Mouse (Mus musculus): ENCODE measurements around the gene Purb. TPM values are rescaled to one million over a fixed set of nuclear protein-coding genes. Genes with fewer than 3 reads are reported as not detected.

Purb gene
- 37.3 and 37.7 TPM in 2 replicates for polyA plus RNA-seq (2012; ENCODE audit: insufficient read depth, insufficient read length, missing spikeins)

DNA sequence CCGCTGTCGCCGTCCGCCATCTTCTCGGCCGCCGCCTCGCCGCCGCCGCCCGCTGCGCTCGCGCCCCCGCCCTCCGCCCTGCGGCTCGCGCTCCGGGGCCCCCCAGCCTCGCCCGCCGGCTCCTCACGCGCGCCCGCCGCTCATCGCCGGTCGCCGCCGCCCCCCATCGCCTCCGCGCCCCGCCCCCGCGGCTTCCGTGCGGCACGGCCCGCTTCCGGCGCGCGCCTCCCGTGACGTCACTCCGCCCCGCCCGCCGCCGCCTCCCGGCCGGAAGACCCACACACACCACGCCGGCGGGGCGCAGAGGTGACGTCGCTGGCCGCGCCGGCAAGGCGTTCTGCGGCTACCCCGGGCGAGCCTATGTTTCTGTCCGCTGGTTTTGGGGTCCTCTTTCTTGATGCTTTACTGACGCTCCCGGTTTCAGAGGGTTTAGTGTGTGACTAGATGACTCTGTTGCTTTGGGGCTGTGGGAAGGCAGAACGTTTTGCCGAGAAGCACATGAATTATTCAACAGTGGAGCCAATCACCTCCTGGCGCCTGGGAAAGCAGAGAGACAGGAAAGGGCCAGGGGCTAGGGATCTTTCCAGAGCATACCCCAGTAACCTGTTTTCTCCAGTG is at the start of gene Purb:
TSS of gene Purb (minus strand) at position 51 of the 618 bp plus-strand sequence.
- H3K4me1 ChIP-seq (ENCODE audit: control insufficient read depth, insufficient read depth, low read length), result peaks cover 4% of the 10 kb centered on the region
- peak within 1 kb of the TSS; percentile 93 for H3K27ac ChIP-seq (ENCODE audit: insufficient read depth, low read depth, low read length)
- peak within 1 kb of the TSS; percentile 89 for H3K4me3 ChIP-seq (ENCODE audit: insufficient read depth, low read length)
- no peak for TF ChIP-seq POLR2A (IDR thresholded peaks at IDR 0.05; ENCODE audit: borderline replicate concordance, low read depth, low read length)
- TF ChIP-seq CTCF (IDR thresholded peaks at IDR 0.05; ENCODE audit: low read depth, low read length), result no peak

DNA sequence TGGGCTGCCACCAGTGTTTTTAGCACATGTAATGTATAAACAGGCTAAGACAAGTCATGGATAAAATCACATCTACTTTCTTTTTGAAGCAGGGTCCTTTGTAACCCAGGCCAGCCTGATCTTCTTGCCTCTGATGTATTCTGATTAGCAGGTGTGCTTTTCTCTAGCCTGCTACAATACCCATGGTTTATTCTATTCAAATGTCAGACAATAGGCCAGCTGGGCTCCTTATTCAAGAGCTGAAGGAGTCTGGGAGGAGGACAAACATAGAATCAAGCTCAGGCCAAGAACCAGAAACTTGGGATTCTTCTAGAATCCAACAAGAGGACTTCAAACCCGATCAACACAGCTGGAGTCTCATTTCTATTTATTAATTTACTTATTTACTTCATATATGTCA is 49.5 kb upstream of the Purb start:
- TF ChIP-seq POLR2A (IDR thresholded peaks at IDR 0.05; ENCODE audit: borderline replicate concordance, low read depth, low read length), result no peak
- peaks cover 32% of the 10 kb centered on the region for H3K4me1 ChIP-seq (ENCODE audit: control insufficient read depth, insufficient read depth, low read length)
- H3K27ac ChIP-seq (ENCODE audit: insufficient read depth, low read depth, low read length), result peak overlapping the region; percentile 31
- no peak overlapping the region for H3K4me3 ChIP-seq (ENCODE audit: insufficient read depth, low read length)

DNA sequence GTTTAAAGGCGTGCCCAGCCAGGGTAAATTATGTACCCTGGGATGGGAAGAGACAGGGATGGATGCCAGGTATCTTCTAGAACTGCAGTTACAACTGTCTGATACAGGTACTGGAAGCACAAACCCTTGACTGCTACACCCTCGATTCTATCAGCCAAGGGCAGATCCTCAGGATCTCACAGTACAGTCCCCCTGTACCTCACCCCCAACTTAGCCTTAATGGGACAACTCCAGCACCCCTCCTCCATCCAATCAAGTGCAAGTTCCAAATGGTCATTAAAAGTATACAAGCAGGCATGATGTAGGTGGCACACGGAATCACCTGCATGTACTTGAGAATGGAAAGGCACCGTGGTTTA is 49.1 kb upstream of the Purb start:
- H3K4me3 ChIP-seq (ENCODE audit: insufficient read depth, low read length), result no peak overlapping the region
- peaks cover 32% of the 10 kb centered on the region for H3K4me1 ChIP-seq (ENCODE audit: control insufficient read depth, insufficient read depth, low read length)
- no peak for TF ChIP-seq POLR2A (IDR thresholded peaks at IDR 0.05; ENCODE audit: borderline replicate concordance, low read depth, low read length)
- no peak for TF ChIP-seq CTCF (IDR thresholded peaks at IDR 0.05; ENCODE audit: low read depth, low read length)
- peak overlapping the region; percentile 31 for H3K27ac ChIP-seq (ENCODE audit: insufficient read depth, low read depth, low read length)

DNA sequence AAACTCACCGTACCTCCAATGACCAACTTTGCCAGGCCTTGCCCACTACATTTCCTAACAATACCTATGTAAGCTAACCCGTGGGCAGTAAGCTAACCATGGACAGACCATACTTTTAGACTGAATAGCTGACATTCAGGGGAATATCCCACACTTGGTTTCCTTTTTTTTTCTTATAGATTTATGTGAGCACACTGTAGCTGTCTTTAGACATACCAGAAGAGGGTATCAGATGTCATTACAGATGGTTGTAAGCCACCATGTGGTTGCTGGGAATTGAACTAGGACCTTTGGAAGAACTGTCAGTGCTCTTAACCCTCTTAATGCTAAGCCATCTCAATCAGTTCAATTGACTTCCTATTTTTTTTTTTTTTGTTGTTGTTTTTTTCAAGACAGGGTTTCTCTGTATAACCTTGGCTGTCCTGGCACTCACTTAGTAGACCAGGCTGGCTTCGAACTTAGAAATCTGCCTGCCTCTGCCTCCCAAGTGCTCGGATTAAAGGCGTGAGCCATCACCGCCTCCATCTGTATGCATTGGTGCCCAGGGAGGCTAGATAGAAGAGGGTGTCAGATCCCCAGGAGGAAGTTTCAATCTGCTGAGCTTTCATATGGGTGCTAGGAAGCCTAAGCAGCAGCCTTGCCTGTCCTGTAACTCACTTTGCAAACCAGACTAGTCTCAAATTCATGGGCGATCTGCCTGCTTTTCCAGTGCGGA is 48.6 kb upstream of the Purb start:
- H3K27ac ChIP-seq (ENCODE audit: insufficient read depth, low read depth, low read length), result peak overlapping the region; percentile 31
- H3K4me1 ChIP-seq (ENCODE audit: control insufficient read depth, insufficient read depth, low read length), result peaks cover 29% of the 10 kb centered on the region
- TF ChIP-seq CTCF (IDR thresholded peaks at IDR 0.05; ENCODE audit: low read depth, low read length) (no peak), POLR2A (IDR thresholded peaks at IDR 0.05; ENCODE audit: borderline replicate concordance, low read depth, low read length) (no peak)
- no peak overlapping the region for H3K4me3 ChIP-seq (ENCODE audit: insufficient read depth, low read length)

DNA sequence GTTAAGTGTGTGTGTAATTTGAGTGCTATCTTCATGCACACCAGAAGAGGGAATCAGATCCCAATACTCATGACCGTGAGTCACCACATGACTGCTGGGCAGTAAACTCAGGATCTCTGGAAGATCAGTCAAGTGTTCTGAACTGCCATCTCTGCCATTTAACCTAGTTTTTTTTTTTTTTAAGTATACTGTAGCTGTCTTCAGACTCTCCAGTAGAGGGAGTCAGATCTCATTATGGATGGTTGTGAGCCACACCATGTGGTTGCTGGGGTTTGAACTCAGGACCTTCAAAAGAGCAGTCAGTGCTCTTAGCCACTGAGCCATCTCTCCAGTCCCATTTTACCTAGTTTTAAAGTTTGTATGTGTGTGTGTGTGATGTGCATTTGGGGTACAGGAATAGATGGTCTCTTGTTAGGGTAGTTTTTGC is 48.0 kb upstream of the Purb start:
- Histone ChIP-seq H3K4me1 (ENCODE audit: control insufficient read depth, insufficient read depth, low read length) (peaks cover 30% of the 10 kb centered on the region), H3K4me3 (ENCODE audit: insufficient read depth, low read length) (no peak overlapping the region), H3K27ac (ENCODE audit: insufficient read depth, low read depth, low read length) (peak overlapping the region; percentile 32)
- no peak for TF ChIP-seq POLR2A (IDR thresholded peaks at IDR 0.05; ENCODE audit: borderline replicate concordance, low read depth, low read length)
- TF ChIP-seq CTCF (IDR thresholded peaks at IDR 0.05; ENCODE audit: low read depth, low read length), result no peak

DNA sequence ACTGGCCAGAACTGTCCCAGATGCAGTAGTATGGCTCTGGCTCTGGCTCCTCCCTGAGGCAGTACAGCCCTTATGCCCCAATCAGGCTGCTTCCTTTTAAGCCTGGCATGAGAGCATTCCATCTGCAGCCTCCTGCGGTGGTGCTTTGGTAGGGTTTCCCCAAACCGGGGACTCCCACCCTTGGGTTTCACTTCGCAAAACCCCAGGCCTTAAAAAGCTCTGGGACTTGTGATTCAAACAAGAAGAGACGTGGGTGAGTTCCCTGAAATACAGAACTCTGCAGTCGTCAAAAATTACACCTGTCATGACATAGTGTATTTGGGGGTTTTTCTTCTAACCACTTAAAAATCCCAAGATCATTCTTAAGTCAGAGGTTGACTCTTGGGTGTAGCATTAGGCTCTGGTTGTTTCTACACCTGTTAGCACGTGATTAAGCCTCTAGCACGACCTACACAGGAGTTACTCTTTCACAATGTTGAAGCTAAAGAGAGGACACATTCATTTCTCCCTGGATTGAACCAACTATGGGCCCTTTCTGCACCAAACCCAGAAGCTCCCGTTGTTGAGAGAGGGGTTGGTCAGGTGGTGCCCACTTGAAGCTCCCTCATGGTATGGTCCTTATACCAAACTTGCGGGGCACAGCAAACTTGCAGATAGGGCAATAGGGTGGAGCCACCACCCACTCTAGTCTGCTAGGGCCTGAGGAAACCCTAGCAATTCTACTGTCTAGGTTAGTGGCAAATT is 47.2 kb upstream of the Purb start:
- Histone ChIP-seq H3K4me3 (ENCODE audit: insufficient read depth, low read length) (no peak overlapping the region), H3K4me1 (ENCODE audit: control insufficient read depth, insufficient read depth, low read length) (peaks cover 32% of the 10 kb centered on the region), H3K27ac (ENCODE audit: insufficient read depth, low read depth, low read length) (peak overlapping the region; percentile 32)
- TF ChIP-seq POLR2A (IDR thresholded peaks at IDR 0.05; ENCODE audit: borderline replicate concordance, low read depth, low read length), result no peak

DNA sequence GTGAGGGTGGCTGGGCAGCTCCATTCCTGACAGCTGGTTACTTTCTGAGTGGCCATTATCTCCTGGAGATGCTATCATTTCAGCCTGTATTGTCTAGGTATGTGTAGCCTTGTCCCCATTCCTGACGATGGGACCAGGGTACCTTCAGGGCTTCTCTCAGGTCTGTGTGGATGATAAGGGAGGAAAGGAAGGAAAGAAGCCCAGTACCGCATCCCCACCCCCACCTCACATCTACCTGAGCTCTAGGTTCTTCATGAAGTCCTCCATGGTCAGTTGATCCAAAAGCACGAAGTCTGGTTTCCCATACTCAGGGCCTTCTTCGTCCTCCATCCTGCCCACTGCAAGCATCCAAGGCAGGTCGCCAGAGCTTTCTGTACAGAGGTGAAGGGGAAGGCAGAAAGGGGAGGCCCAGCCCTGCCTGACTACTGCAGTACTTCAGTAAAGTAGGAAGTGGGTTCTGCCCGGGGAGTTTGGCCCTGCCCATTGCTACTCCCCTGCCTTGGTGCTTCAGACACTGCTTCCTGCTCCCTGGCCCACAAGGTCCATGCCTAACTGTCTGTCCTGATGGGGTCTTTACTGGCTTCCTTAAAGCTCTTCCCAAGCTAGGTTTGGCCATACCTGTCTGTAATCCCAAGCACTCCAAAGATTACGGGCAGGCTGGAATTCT is 44.9 kb upstream of the Purb start, which contains the start of gene Myo1g:
TSS of gene Myo1g (minus strand) at position 459 of the 667 bp plus-strand sequence.
- Histone ChIP-seq H3K4me3 (ENCODE audit: insufficient read depth, low read length) (peak within 1 kb of the TSS; percentile 84), H3K4me1 (ENCODE audit: control insufficient read depth, insufficient read depth, low read length) (peaks cover 26% of the 10 kb centered on the region), H3K27ac (ENCODE audit: insufficient read depth, low read depth, low read length) (peak within 1 kb of the TSS; percentile 78)
- no peak for TF ChIP-seq POLR2A (IDR thresholded peaks at IDR 0.05; ENCODE audit: borderline replicate concordance, low read depth, low read length)
- TF ChIP-seq CTCF (IDR thresholded peaks at IDR 0.05; ENCODE audit: low read depth, low read length), result no peak

DNA sequence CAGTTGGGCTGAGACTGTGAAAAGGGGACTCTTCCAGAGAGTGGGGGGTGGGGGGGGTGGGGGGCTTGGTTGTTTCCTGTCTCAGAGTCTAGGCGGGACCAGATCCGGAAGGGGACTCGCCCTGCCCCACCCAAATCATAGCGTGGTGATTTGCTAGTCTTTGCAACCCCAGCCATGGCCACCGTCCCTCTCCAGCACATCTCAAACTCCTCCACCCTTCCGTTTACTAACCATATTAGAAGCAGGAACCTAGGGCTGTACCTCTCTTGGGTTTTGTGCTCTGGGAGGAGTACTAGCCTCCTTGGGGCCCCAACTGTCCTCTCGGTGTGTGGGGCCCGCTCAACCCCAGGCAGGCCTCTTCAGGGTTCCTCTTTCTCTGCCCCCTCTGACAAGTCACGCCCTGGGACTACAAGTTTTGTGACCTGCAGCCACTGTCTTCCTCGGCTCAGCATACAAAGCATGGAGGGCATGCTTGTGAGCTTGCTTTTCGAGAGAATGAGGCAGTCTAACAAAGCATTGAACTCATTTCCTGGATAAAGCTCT is 43.8 kb upstream of the Purb start:
- Histone ChIP-seq H3K4me1 (ENCODE audit: control insufficient read depth, insufficient read depth, low read length) (peaks cover 17% of the 10 kb centered on the region), H3K4me3 (ENCODE audit: insufficient read depth, low read length) (peak overlapping the region; percentile 84), H3K27ac (ENCODE audit: insufficient read depth, low read depth, low read length) (peak overlapping the region; percentile 78)
- no peak for TF ChIP-seq POLR2A (IDR thresholded peaks at IDR 0.05; ENCODE audit: borderline replicate concordance, low read depth, low read length)
- no peak for TF ChIP-seq CTCF (IDR thresholded peaks at IDR 0.05; ENCODE audit: low read depth, low read length)

DNA sequence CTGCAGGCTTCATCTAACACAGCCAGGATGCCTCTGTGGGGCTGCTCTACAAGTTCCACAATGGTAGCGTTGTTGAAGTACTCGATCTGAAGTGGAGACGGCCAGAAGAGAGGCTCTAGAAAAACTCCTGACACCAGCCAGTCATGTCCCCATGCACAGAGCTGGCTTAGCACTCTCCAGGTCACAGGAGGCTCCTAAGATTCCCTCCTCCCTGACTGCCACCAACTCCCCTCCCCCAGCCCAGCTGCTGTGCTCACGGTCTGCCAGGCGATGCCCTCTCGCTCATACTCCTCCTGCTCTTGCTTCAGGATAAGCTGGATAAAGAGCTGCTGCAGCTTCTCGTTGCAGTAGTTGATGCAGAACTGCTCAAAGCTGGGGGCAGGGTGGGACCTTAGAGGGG is 39.1 kb upstream of the Purb start:
- no peak overlapping the region for H3K4me3 ChIP-seq (ENCODE audit: insufficient read depth, low read length)
- H3K4me1 ChIP-seq (ENCODE audit: control insufficient read depth, insufficient read depth, low read length), result peaks cover 8% of the 10 kb centered on the region
- TF ChIP-seq CTCF (IDR thresholded peaks at IDR 0.05; ENCODE audit: low read depth, low read length) (no peak), POLR2A (IDR thresholded peaks at IDR 0.05; ENCODE audit: borderline replicate concordance, low read depth, low read length) (no peak)
- no peak overlapping the region for H3K27ac ChIP-seq (ENCODE audit: insufficient read depth, low read depth, low read length)
